Mouse (Mus musculus): ENCODE measurements around the gene Nudcd3.

Gene Nudcd3

DNA sequence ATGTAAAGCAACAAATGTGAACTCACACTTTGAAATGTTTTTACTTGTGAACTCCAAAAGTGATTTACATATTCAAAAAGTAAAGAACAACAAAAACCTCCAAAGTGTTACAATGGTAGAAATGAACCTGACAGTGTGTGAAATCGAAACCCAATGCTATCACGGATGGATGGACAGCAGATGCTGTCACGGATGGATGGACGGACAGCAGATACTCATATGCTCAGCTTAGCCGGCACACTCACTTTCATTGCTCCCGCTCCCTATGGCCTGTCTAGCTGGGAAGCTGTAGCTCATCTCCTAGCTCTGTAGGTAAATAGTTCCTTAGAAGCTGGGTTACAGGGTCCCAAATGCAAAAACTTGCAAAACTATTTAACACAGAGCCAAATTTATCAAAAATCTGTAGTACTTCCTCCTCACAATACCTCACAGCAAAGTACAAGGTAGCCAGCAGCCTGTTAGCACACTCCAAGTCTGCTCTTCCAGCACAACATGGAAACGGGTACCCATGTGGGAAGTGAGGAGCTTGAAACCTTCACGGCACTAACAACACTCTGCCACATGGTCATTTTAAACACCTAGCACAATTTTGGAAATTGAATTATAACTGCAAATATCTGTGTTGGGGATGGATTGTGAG lies 22.3 kb downstream of the Nudcd3 start:
- DNase-seq = peak; percentile 59 to 62

DNA sequence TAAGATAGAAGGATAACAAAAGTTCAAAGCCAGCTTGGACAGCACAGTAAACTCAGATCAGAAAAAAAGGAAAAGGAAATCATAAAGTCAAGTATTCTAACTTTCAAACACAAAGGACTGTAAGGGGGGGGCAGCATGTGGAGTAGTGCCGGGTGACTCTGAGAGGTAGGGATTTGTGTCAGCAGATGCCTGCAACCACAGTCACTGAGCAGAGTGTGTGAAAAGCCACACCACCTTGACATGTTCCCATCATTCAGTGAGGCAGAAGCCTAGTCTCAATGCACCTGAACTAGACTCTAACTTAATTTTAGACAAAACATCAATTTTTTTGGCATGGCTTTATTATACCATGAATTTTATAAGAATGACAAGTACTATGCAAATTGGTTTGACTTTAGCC lies 24.7 kb downstream of the Nudcd3 start:
- no peak for DNase-seq

DNA sequence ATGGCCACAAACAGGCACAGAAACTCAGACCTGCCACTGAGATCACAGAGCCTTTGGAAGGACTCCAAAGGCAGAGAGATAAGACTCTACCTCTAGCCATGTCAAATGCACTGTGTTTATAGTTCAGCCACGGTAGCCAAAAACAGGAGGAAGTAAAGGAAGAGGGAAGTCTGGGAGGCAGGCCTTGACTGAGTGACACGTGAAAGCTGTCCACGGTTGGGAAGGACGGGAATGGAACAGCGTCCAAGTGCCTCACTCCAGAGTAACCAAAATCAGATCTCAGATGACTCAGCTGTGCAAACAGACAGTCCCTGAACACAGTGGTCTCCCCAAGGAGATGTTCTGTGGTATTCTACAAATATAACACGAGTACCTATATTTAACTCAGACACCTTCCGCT lies 25.5 kb downstream of the Nudcd3 start:
- no peak for DNase-seq

DNA sequence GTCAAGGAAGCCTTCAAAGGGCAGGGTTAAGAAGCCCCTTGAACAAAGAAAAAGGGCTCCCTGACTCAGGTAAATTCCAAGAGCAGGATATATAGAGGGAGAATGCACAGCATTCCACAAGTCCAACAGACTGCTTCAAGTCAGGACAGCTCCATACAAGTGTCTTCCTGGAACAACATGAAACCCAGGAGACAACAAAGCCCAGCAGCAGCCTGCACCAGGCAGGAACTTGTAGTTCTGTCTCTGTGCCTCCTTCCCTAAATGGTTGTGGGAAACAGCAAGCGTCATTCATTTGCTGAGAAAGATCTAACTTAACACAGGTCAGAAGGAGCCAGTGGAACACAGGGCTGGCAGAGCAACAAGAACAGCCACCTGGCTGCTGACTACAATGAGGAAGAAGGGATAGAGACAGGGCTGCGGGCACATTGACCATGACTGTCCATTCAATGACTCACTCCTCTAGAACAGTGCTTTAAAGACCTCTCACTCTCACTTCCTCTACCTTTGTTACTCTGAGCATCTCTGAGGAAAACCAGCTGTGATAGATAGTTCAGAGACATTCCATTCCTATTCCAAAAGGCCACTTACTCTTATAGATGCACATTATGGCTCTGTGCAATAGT lies 31.1 kb downstream of the Nudcd3 start:
- DNase-seq = peak; percentile 34 to 48

DNA sequence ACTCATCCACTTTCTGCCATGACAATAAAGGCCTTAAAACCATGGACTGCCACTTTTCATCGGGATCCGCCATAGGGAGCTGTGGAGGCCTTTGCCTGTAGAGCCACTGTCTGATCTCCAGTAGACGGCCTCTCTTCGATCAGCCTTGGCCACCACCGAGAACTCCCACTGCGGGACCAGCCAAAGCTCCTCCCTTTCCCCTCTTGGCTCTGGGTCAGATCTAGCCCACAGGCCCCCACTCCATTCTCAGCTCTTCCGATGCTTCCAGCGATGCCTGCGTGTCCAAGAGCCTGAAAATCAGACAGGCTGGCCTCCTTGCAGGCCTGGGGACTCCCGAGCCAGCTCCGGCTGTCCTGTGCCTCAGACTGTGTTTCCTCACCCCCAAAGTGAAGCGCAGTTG lies 33.9 kb downstream of the Nudcd3 start:
- no peak for DNase-seq

DNA sequence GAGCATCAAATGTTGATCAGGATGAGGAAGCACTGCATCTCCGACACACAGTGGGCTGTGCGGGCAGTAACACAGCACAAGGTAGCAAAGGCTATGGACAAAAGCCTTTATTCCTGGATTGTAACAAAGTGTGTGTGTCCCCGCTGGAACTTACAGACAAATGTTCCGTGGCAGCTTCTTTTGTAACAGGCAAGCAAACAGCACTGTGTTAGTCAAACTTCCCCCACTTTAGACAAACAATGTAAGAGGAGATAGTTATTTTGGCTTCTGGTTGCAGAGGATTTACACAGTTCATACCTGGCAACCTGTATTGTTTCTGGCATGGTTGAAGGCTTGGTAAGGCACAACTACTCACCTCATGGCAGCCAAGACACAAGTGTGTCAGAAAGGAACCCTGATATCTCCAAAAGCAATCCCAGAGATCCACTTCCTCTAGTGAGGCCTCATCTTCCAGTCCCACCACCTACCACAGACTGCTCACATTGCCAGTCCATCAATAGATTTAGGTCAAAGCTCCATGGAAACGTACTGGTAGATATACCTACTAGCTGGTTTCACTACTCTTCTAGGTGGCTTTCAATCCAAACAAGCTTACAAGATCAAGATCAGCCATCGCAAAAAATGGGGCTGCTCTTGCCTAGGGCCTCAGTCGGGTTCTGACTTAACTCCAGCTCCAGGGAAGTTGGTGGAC lies 34.7 kb downstream of the Nudcd3 start:
- no peak for DNase-seq

DNA sequence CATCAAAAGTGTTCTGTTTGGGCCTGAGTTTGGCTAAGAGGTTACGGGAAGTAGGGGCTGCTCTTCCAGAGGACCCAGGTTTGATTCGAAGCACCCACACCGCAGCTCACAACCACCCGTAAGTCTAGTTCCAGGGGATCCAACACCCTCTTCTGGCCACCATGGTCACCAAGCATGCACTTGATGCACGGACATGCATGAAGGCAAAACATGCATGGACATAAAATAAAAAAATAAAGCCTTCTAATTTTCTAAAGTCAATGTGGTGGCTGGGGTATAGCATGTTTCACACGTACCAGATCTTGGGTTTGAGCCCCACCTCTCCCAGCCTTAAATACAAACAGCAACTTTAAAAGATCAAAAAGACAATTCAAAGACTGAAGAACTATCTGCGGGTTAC lies 35.4 kb downstream of the Nudcd3 start:
- DNase-seq = no peak

DNA sequence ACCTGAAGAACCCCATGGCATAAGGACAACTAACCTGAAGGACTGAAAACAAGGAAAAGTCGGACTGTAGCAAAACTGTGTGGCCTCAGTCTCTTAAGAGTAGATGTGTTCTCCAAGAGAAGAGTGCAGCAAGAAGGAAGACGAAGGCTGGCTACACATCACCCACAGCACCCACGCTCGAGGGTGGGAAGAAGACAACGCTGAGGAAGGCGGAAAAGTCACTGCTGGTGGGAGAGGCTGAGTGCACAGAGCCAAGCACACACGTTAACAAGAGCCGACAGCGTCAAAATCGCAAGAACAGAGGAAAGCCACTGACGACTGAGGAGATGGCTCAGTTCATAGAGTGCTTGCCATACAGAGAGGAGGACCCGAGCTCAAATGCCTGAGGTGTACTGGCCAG lies 36.5 kb downstream of the Nudcd3 start:
- DNase-seq = no peak

DNA sequence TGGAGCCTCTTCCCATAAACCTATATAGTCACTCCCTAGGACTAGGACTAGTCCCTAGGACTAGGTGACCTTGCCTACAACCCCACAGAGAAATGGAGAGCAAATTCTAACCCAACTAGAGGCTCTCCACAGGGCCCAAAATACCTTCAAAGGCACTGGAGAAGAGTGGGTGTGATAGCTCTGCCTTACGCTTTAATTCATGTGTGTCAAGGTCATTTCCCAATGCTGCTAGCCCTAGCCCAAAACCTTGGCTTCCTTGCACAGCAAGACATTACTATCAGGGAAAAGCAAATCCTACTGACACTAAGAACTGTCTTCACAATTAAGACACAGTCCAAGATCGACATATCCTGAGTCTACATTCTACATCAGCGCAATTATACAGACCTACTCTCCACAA lies 37.2 kb downstream of the Nudcd3 start:
- DNase-seq = no peak

DNA sequence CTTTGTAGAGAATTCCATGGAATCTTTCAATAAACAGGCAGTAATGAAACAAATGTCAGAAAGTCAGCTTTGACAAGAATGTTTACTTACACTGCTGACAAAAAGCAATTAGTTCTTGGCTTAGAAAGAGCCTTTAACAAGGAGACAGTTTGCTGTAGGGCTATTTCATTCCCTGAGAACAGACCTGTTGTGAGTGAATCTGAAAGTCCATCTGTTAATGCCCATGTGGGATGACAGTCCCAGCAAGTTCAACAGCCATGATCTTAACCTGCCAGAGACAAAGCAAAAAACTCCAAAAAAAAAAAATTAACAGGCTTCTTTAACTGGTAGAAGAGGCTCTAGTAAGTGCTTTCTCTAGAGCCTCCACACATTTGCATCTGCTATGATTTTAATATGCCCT lies 38.7 kb downstream of the Nudcd3 start:
- DNase-seq = no peak

DNA sequence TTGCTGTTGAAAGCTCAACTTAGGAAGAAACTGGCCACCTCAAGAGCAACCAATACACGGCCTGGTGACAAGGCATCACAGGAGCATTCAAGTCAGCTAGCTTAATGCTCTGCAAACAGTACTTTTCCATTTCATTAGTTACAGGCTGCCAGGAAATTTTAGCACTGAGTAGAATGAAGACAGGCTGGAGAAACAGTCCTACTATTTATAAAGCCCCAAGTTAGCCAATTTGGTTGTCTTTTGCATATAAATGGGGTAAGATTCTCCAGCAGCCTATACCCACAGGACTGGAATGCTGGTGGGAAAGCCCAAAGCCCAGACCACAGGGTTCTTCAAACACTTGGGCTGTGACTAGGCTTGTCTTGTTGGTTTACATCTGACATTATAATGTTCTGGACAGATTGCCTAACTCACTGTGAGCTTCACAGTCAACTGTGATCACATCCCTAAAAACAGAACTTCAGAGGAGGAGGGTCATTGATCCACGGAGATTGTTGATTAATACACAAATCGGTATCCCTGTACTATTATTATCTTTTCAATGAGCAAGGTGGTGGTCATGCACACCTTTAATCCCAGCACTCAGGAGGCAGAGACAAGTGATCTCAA lies 39.4 kb downstream of the Nudcd3 start:
- no peak for DNase-seq

DNA sequence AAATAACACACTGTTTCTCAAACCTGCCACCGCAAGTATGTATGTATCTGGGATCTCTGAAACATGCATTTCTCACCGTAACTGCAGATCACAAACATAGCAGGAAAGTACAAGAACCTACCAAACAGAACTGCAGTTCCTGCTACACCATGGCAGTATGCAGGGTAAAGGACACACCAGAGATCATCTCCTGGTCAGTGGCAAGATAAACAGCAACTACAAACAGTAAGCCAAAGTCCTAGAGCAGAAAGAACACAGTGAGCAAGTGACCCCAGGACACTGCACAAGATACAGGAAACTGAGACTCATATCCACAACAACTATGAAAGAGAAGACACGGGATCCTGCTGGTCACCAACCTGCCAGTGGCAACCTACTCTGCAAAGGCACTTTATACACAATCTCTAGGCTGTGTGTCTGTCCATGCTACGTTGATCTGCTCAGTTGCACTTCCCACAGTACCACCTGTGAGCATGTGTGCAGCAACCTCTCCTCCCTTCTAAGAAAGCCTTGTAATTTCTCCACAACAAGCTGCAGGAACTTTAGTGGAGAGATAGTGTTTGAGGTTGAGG lies 40.4 kb downstream of the Nudcd3 start:
- DNase-seq = no peak

DNA sequence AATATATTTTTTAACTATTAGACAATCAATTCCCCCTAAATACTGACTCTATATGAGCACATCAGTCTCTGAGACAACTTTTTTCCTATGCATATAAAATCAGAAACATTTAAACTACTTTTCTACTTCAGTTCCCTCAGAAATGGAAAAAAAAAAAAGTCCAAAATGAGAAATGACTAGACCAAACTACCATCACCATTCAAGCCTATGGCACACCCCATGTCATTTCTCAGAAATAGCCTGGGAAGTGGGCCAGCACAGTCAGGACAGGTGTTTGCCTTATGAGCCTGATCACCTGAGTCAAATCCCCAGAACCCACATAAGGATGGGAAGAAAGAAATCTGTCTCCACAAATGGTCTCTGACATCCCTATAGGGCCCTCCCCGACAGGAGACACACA lies 41.7 kb downstream of the Nudcd3 start:
- DNase-seq = no peak

DNA sequence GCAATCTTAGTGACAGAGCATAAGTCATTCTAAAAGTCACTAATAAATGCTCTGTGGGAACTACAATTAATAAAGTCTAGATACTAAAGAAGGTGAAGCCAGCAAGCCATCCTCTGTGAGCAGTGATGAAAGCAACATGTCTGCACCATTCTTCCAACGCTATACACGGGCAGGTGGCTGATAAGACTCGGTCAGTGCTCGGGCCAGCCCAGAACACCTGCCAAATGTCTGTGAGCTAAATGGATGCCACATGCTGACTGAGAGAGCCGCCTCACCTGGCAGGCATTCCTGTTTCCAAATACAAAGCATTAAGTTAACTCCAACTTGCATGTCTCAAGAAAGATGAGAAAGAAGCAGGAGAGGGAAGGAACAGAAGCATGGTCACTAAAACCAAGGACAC lies 43.1 kb downstream of the Nudcd3 start:
- DNase-seq = no peak

DNA sequence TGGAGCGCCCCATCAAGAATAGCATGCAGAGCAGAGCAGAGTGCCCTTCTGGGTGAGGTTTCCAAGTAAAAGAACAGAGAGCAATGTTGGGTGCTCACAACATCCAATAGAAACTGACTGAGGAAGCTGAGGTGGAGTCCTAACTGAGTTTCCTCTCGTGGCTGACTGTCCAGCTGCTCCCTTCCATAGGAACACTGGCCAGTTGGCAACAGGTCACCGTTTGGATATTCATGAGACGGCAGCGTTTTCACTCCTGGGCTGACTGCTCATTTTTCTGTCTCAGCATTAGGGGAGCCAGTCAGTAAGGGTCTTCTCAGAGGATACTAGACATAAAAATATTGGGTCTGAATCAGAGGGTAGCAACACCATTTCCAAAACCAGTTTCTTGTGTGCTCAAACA lies 43.6 kb downstream of the Nudcd3 start:
- no peak for DNase-seq

DNA sequence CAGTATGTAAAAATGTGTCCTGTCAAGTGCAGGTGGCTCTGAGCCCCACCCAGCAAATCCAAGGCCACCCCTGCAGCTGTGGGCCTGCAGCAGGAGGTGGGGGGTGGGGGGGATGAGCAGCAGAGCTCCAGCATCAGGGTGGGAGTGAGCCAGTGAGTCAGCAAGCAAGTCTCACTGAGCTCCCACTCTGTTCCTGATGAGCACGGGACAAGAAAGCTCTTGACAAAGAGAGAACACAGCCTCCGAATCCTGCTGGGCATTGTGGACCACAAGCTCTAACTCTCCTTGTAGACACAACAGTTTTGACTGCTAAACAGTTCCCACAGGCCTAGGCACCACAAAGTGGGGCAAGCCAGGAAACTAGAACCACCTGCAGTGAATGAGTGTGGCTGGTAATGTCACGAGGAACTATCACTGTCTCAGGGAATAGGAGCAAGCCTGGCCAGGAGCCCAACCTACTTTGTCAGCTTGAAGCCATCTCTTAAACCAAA lies 46.0 kb downstream of the Nudcd3 start:
- DNase-seq = no peak

DNA sequence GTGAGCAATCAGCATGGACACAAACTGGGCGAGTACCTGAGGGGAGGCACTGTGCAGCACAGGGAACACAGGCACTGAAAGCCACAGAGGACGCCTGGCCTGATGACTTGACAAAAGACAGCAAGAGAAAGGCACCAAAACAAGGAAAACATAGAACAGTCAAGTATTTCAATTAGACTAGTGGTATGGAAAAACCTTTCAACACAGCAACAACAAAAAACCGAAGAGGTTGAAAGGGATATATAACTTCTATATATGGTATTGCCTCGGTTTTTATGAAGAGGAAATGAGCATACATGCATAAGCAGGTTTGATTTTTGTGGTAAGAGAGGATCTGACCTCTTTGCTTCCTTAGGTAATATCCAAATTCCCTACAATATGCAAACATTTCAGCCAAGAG lies 47.4 kb downstream of the Nudcd3 start:
- DNase-seq = no peak

DNA sequence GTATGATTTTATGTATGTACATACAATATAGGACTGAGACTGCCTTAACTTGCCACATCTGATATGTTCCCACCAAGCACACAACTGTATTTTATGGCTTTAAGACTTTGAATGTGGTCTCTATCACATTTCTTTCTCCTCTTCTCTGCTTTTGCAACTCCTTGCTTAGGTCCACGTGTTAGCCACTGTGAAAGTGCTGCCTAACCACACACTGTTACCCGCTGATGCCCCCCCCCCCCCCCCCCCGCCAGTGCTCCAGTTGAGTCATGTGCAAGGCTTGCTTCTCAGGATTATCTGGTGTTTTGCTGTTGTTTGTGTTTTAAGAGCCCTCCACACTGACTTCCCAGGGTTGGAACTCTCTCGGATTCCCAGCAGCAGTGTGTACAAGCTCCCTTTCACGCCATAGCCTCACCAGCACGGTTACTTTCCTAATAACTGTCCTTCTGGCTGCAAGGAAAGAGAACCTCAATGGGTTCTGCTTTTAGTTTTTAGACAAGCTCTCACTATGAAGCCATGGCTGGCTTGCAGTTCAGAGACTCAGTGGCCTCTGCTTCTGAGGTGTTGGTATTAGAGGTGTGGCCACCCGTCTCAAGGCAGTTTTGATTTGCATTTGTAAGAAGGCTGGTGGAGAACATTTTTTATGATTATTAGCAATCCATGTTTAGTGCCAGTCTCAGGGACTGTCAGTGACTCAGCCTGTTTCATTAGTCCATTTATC lies 61.8 kb downstream of the Nudcd3 start:
- DNase-seq = no peak

DNA sequence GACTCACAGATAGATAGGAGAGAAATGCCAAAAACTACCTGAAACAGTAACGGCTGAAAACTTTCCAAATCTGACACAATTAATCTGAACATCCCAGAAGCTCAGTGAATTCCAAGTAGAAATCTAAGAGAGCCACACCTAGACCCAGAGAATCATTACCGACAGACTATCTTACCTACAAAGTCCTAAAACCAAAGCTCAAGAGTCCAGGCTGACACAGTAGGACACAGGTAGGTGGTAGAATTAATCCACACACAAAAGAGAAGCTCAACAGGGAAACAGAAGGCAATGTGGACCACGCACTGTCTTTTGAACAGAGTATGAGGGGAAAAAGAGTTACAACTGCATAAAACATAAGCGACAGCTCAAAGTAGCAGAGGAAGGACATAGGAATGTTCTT lies 67.3 kb downstream of the Nudcd3 start:
- no peak for DNase-seq

DNA sequence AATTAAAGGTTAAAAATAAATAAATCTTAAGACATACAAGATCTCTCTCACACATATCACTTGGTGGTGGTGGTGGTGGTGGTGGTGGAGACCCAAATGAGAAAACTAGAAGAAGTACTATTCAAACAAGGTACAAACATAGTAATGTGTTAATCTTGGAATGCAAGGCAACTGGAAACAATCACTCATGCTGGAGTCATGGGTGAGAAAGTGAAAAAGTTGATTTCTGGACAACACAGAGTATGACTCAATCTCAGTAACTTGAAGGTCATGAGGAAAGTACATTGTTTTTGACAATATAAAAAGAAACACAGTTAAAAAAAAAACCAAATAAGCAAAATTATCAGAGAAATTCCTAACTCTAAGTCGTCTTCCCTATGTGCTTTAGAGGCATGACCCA lies 69.6 kb downstream of the Nudcd3 start:
- no peak for DNase-seq

DNA sequence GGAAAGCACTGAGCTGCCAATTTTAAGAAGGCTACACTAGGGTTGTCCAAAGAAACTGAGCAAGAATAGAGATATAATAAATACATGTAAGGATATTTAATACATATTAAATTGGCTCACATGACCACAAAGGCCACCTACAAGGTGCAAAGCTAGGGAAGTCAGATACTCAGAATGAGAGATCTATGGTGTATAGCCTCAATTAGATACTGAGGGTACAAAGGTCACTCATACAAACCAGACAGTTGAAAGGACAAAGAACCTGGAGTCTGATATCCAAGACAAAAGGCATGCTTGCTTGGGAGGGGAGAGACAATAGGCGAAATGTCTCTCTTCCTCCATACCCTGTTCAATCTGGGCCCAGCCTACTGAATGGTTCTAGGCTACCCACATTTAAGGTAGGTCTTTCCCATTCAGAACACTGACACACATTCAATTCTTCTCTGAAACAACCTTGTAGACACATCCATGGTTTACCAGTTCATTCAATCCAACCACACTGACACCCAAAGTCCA lies 76.6 kb downstream of the Nudcd3 start:
- DNase-seq = no peak

DNA sequence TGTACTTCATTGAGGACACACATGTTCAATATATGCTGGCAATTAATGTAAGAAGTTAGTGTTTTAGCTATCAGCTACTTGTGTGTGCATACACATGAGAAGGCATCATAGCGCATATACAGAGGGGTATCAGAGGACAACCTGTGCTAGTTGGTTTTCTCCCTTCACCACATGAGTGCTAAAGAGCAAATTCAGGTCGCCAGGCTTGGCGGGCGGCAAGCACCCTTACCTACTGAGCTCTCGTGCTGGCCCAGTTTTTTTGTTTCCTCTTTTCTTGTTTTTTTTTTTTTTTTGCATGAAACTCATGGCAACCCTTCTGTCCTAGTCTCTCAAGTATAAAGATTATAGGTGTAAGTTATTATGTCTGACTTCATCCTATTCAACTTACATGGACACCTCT lies 77.6 kb downstream of the Nudcd3 start:
- DNase-seq = no peak

DNA sequence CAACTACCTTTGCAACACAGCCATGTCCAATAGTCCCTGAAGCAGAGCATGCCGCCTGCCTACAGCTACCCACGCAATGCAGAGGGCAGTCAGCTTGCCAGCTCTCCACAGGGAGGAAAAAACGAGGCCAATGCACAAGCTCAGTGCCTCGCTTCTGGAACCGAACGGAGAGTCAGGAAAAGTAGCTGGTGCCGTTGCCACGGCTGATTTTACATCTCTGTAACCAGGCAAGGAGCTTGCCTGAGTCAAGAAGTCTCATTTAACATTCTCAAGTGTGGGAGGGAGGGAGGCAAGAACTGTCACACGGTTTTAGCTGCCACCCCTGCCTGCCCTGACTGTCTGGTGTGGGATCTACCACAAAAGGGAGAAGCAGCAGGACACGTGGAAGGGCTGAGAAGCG lies 79.6 kb downstream of the Nudcd3 start:
- DNase-seq = no peak

All from B cell, adult 2 months (primary cell).